Mouse (Mus musculus) kidney, adult 8-10 months (tissue): ENCODE measurements around the gene 6430531B16Rik.

ENCODE experiments used
- DNase-seq, 2 experiments: peaks; one replicate each; pipeline ENCODE4 v3.0.0; 2022

6430531B16Rik gene

DNA sequence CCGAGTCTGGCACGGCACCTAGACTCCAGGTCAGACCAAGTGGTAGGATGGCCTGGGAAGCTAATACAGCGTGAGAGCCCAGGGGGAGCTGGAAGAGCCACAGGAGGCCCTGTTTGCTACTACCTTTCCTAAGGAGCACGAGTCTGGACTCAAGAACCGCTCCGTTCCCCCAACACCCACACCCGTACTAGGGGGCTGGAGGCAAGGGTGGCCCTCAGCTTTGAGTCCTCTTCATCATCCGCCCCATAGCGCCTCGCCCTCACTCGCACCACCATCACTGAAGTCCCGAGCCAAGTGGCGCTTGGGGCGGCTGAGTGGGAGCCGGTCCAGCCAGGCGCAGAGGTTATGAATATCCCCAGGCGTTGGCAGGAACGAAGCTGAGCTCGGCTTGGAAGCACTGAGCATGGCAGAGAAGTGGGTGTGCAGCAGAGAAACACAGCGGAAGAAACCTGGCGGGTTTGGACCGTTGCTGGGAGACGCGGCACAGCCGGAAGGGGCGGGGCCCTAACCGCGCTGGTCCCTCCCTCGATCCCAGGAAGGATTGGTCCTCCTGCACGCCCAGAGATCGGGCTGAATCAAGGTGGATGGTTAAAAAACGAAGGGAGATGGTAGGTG lies at the start of gene 6430531B16Rik:
6430531B16Rik (minus strand) TSS at position 478 of the 615 bp plus-strand sequence.
- peak; percentile 77 to 82 for DNase-seq

DNA sequence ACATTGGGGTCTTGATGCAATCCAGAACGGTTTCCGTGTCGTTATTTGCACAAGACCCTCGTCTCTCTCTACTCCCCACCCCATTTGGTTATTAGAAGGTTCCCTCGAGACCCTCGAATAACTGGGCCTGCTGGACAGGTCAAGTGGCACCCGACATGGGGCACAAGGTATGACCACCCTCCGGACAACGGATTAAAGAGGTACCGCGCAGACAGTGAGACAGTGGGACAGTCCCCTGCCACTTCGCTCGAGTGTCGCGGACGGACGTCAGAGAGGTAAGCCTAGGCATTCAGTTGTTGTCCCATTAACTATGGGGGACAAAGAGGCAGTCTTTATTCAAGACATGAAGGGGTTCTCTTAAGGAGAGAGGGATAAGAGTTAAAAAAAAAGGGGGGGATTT lies 32.8 kb upstream of the 6430531B16Rik start:
- DNase-seq: no peak

DNA sequence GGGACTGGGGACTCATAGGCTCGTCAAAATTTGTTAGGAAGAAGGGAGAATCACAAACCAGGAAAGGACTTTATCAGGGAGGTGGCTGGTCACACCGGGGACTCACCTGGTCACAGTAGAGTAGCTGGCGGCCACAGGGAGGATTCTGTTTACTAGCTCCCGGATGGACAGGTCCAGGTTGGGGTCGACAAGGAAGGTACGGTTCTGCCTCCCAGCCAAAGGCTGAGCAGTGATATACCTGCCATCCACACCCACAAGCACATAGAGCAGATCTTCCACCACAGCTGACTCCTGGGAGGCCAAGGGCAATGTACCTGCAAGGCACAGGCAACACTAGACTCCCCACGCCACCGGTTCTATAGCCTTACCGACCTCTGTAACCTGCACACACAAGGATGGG lies 29.2 kb upstream of the 6430531B16Rik start:
- DNase-seq: no peak

DNA sequence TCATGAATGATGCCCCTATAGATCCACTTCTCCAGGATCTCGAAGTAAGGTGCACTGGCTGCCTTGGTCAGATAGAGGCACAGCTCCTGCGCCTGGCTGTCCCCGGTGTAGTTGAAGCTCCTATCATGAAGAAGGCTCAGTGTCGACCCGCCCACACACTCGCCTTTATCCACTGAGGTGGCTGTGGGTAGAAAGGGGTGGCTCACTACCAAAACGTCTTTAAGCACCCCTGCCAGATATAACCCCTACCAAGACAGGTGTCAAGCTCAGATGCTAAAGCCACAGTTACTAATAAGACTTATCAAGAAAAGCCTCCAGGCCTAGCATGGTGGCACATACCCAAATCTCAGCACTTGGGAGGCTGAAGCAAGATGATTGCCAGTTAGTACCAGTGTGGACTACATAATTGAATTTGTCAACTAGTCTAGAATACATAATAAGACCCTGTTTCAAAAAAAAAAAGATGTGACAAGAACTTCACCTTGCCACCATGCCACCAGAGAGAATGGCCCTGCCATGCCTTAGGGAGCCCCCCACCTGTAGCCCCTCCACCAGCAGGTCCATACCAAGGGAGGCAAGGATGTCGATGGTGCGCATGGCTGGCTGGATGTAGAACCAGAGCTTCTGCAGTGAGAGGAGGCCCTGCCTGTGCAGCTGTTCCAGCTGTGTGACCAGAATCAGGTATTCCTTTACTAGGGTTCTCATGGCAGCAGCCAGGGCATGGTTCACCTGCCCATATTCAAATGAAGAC lies 28.5 kb upstream of the 6430531B16Rik start:
- DNase-seq: no peak

DNA sequence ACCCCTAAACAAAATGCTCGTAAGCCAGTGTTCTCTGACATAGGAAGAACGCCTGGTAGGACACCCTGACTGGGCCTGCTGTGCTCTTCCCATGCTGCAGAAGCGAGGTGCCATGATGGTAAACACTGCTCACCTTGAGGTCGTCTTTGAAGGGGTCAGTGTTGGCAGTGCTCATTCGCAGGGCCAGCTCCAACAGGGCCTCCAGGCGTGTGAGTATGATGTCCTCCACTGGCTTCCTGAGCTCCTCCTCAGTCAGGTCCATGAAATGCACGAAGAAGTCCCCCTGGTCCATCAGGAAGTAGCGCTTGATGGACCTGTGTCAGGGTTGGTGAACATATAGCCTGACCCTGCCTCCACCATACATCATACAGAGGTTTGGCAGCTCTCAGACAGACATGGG lies 26.1 kb upstream of the 6430531B16Rik start:
- DNase-seq: no peak

DNA sequence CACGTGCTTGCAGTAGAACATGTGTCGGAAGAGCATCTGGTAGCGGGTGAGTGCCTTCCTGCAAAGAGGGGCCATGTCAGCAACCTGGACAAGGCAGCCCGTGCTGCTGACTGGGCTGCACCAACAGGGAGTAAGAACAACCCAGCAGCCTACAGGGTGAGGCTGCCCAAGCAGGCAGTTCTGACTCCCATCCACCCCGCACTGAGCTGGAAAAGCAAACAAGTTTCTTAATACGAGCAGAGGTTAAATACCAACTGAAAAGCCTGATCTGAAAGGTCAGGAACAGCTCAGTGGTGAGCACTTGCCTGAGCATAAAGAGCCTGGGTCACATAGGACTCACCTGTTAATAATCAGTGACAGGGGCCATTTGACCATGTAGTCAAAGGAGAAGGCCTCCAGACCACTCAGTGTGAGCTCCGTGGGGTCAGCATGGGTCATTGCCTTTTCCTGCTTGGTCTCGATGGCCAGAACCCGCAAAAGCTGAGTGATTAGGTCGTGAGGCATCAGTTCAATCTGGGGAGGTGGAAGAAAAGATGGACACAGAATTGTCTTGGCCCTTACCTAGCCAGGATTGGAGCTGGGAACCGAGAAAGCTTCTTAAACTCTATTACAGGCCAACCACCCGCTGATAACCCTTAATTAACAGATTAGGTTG lies 22.7 kb upstream of the 6430531B16Rik start:
- no peak for DNase-seq

DNA sequence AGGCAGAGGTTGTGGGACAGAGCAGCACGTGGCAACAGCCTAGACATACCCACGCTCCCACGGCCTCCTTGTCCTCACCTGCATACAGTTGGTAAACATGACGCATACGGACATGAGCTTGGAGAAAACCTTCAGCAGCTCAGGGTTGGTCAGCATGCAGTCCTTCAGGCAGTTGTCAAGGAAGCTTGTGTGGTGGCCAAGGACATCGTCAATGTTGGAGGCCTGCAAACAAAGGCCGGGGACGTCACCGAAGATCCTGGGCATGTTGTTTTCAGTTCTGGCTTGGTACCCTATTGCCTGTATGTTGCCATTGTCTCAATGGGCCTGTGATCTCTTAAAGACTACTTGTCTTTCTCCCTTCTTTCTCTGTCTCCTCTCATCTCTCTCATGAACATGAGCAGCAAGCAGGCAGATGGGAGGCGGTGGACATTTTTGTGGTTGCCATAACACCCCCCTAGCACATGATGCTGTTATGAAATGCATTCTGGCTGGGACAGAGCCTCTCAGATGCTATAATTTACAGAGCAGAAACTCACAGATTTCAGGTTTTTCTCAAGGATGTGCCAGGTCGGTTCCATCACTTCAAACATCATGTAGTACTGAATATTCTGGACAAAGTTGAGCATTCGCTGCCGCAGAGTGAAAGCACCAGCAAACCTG lies 20.3 kb upstream of the 6430531B16Rik start:
- no peak for DNase-seq

DNA sequence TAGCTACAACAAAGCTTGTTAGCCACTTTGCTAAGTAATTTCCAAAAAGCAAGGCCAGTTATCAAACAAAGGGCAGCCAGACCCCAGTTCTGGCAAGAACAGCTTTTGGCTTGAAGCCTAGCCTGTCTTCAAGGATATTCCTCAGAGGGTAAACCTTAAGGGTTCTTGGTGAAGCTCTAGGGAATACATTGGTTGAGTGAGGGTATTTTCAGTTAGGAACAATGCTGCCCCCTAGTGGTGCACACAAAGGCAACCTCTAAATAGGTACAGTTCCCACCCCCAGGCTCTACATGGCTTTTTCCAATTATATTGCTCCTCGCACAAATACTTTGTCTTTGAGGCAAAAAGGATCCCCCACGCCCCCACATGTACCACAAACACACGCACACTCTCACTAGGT lies 16.1 kb upstream of the 6430531B16Rik start:
- peak; percentile 29 to 56 for DNase-seq

DNA sequence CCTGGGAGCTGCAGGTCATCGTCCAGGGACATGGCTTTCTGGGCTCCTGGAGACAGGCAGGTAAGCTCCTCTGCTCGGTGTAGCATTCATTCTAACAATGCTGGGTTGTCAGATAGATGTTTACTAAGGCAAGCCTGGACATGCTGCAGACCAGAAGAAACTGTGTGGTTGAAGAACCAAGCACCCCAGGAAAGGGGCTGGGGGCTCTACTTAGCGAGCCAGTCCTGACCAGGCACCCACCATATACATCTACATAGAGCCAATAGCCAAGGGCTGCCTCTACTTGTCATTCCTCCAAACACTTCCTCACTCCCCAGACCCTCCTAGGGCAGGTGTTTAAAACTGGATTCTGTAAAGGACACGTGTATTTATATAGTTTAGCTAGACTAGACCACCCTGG lies 15.6 kb upstream of the 6430531B16Rik start:
- DNase-seq: no peak

DNA sequence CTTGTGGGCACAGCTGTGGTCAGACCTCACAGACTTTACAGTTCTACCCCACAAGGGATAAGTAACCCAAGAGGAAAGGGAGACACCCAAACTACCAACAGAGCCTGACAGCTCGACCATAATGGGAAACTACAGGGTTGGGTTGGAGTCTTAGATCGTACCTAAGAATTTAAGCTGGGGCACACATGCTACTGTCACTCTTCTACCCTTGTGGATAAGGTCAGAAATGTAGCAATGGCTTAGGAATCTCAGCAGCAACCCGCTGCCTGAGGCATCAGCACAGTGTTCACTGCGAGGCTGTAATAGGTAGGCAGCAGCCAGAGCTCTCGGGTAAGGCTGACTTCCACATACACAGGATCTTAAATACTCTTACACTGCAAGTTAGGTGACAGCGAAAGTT lies 15.0 kb upstream of the 6430531B16Rik start:
- DNase-seq: no peak

DNA sequence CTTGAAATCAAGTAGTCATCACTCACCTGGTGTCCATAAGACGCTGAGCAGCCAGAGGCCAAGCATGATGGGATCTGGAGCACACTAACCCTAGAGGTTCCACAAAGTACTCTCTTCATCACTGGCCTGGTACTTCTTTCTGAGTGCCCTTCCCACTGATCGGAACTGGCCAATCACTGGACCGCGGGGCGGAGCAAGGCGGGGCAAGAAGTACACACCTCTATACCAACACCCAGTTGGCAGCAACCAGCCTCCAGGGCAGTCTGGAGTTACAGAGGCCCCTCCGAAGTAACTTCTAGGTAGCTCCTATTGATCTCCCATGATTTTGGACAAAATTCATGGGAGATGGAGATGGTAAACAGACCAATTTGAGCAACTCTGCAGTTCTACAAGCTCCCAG lies 13.9 kb upstream of the 6430531B16Rik start, which contains the start of gene Adam8:
Adam8 (minus strand) TSS at position 157 of the 400 bp plus-strand sequence.
- DNase-seq: peak in 1 of 2 experiments; percentile 30

DNA sequence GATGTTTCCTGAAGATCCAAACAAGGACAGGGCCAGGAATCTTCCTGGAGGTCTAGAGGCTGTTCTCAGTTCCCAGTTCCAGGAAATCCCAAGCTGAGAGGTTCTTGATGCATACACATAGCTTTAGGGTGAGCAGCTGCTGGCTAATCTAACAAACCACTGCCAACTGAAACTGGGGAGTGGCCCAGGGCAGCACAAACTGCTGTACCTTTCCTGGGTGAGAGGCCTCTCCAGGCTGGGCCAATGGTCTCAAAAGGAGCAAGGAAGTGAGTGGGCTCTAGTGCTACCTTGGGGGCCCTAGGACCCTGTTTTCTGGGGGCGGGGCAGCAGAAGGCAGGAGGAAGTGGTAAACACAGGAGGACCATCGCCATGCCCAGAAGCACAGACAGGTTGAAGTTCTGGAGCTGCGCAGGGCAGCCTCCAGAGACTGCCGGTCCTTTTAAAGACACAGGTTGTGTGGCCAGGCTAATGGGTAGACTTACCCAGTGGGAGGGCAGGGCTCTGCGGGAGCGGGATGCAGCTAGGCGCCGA lies 12.4 kb upstream of the 6430531B16Rik start:
- no peak for DNase-seq

DNA sequence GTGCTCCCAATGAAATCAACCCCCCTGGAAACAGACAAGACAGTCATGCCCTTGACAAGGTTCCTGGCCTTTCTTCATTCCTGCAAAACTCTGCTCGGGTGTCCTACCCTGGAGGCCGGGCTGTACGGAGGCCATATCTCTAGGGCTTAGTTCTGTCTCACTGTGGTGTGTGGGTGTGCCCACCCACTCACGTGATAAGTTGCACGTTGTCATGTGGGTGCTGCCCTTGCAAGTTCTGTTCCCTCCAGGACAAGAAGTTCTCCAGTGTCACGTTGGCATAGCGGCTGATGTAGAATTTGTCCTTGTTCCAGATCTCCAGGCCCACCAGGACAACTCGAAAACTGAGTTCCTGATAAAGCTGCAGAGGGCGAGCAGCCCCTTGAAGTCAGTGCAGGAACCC lies 9.7 kb upstream of the 6430531B16Rik start:
- no peak for DNase-seq

DNA sequence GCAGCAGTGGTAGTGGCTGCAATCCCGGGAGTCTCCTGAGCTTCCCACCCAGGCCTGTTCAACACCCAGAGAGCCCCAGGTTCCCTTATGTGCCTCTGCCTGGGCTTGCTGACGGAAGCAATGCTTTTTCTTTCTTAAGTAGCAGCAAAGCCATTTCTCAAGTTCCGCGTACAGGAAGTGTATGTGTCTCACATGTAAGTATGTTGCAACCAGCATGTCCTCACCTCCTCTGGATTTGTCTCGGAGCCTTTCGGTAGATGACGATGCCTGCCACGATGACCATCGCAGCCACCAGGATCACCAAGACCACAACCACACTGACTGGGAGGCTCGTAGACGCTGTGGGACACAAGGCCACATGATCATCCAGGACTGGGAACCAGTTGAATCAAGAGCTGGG lies 6.0 kb upstream of the 6430531B16Rik start:
- no peak for DNase-seq

DNA sequence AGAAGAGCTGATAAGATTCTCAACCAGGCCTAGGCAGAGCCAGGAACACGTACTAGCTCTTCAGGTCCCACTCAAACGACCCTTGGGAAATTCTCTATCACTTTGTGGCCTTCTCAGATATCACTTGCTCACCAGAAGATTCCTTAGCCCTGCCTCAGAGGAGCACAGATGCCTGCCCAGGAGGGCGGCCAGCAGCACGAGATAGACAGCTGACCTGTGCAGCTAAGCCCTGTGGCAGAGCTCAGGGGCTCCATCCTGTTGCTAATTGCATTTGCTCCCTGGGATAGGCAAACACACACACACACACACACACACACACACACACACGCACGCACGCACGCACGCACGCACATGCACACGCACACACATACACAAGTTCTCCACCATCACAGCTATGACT lies 3.5 kb upstream of the 6430531B16Rik start:
- DNase-seq: no peak

DNA sequence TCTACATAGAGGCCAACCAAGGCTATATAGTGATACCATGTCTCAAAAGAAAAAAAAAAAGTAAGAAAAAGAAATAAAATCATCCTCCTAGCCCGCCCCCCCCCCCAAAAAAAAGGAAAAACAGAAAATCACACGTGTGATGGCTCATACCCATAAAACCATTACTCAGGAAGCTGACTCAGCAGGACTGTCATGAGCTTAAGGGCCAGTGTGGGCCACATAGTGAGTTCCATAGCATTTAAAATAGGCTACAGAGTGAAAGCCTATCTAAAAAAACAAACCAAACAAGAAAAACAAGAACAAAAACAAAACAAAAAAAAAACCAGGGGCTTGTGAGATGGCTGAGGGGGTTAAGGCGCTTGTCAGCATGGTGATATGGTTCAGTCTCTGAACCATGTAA lies 2.2 kb upstream of the 6430531B16Rik start:
- no peak for DNase-seq

DNA sequence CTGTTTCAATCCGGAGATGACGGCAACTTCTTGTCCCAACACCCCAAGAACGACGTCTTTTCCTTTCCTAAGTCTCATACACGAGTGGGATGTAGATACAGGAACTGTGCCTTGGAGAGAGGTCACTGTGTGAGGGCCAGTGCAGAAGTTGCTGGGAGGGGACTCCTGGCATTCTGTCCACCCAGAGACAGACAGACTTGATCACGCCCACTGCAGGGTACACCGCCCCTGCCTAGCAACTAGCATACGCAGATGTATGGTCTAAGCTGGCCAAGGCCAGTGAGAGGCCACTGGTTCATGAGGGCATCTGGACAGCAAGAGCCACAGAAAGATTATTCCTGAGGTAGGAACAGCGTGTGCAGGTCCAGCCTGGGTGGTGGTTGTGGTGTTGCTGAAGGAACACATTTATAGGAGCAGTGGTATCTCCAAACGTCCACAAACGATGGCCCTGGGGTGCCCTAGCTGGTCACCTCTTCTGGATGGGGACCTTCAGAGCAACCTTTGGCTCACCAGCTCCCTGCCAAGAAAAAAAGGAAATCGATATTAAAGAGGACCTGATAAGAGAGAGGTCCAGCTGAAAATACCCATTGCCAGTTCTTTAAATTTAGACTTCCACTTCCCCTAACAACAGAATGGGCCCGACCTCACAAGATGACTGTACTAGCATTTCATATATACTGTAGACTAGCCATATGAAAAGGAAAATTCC lies 610 bp upstream of the 6430531B16Rik start:
- peak; percentile 9 for DNase-seq

DNA sequence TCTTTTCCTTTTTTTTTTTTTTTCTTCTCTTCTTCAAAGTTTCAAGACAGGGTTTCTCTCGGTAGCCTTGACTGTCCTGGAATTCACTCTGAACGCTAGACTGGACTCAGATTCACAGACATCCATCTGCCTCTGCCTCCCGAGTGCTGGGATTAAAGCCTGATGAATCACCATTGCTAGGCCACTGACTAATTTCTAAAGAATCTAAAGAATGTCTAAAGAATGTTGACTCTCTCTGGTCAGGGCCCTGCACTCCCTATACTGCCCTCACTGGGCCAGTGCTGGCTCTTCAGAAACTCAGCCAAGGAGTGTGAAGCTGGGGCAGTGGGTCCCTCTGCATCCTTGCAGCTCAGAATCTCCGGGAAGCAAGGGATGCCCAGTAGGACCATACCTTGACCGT lies 3.1 kb downstream of the 6430531B16Rik start:
- no peak for DNase-seq

DNA sequence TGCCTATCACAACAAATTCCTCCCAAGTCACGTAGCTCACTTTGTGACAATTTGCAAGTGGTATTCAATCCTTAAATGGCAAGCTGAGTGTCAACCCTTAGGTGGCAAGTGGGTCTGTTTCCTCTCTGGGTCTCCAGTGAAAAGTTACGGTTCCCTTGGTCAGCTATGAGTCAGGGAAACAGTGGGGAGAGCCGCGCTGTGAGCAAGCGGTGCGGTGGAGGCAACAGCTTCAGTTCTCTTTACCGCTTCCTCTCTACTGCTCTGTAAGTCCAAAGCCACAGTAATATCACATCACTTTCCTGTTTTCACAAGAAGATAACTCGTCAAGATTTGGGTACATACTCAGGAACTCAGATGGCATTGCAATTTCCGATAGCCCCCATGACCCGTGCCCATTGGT lies 4.2 kb downstream of the 6430531B16Rik start:
- no peak for DNase-seq

DNA sequence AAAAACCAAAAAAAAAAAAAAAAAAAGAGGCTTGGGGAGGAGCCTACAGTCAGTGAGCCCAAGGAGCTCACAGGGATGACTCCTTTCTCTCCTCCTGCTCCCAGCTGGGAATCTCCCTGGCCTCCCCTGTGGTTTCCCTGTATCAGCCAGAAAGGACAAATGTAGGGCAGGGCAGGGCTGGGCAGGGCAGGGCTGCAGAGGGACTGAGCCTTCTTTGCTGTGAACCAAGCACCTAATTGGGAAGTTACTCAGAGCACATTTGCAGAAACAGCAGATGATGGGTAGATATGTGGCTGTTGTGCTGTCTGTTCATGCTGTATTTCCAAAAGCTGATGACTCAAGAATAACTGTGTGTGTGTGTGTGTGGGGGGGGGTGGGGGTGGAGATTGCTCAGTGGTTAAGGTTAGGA lies 5.6 kb downstream of the 6430531B16Rik start:
- no peak for DNase-seq

DNA sequence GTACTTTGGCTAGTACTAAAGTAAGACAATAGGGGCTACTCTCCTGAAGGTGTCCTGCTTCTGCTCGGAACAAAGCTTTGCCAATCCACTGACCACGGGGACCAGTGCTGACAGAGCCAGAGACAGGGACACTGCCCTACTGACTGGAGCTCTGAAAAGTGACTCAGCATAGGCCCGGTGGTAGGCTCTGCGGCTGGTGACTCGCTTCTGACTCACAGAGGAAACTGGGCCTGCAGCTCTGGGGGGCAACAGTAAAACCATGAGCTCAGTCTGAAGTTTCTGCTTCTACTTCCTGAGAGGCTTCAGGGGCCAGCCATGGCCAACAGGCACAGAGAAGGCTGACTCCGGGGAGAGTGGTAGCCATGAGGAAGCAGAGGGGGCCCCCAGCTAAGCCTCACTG lies 7.1 kb downstream of the 6430531B16Rik start:
- DNase-seq: no peak

DNA sequence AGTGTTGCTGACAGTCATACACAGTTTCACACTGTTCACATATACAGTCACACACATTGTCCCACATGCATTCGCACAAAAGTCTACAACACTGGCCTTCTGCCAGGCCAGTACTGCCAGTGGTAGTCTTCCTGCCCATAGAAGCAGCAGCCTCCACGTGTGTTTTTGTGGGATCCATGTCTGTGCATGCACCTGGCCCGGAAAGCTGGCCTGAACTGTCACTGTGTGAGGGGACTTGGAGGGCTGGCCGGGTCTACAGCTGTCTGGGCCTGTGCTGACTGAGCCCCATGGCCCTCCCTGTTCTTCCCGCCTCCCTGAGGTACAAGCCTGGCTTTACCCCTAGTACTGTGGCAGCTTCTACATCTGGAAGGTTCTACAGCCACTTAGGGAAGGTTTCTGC lies 7.6 kb downstream of the 6430531B16Rik start:
- no peak for DNase-seq
